Mouse (Mus musculus): ENCODE measurements at regions not wholly inside any gene's neighbourhood (a gene's known extent, or its start where the extent isn't known, plus 50 kb on each side); places are given as distances from the start of the nearest gene placed in this dataset.

DNA sequence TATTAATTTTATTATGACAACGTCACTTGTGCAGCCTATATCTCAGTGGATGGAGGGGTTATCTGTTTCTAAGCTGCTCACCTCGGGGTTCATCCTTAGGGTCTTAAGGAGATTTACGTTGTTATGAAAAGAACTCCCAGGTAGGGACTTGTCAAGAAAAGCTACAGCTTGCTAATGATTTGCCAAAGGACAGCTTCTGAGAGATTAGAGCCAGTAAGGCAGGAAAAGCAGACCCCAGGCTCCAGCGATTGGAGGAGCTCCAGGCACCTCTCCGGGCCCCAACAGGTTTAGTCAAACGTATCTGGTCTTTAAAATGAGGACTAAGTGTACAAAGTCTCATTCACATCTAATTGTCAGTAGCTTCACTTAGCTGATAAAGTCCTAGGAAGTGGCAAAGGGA is 59.8 kb upstream of the Lpar1 start:
- no peak for TF ChIP-seq POLR2A (IDR thresholded peaks at IDR 0.05; ENCODE audit: low read depth, low read length)
- TF ChIP-seq CTCF (IDR thresholded peaks at IDR 0.05; ENCODE audit: borderline replicate concordance, insufficient read depth, low read length) = no peak
